Mouse (Mus musculus): ENCODE data around the gene Rftn1.

- TF ChIP-seq CTCF (IDR thresholded peaks at IDR 0.05; ENCODE audit: low read depth, low read length) (no peak), EP300 (IDR thresholded peaks at IDR 0.05; ENCODE audit: insufficient read depth, low read depth, low read length) (no peak)
Measured at GRCm38 (mm10) chr17:50152085-50152484, 38.4 kb downstream of the Rftn1 start.
